Mouse (Mus musculus) lung, postnatal 10 days (tissue): ENCODE measurements around the gene Melk.

ENCODE experiments used
- DNase-seq: peaks from one replicate; pipeline ENCODE4 v3.0.0; 2021

The Melk gene

DNA sequence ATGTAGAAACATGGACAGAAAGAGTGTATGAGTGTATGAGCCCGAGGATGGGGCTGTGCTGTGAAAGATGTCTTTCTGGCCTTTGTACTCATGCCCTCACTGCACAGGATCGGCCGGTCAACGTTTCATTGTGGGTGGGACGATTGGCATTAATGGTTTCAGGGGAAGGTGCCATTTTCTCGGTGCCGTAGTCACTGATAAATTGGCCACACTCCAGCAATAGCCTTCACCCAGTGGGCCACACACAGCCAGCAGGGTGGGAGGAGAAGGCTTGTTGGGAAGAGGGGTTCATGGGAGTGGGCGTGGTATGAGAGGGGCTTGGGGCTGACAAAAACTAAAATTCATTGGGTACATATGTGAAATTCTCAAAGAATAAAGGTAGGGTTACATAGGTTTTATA, 34.3 kb downstream of the Melk start:
- DNase-seq, result no peak

DNA sequence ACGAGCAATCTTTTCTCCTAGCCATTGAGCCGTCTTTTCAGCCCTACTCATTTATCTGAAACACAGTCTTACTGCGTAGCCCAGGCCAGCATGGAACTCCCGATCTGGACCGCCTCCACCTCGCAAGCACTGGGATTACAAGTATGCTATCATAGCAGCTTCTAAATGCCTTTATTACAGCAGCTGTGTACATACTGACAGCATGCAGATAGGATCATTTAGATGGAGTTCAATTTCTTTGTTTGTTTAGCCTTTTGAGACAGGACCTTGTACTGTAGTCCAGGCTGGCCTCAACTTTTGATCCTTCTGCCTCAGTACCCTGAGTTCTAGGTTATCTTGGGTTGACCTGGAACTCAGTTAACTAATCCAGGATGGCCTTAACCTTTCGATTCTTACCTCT, 61.0 kb downstream of the Melk start:
- DNase-seq, result no peak

DNA sequence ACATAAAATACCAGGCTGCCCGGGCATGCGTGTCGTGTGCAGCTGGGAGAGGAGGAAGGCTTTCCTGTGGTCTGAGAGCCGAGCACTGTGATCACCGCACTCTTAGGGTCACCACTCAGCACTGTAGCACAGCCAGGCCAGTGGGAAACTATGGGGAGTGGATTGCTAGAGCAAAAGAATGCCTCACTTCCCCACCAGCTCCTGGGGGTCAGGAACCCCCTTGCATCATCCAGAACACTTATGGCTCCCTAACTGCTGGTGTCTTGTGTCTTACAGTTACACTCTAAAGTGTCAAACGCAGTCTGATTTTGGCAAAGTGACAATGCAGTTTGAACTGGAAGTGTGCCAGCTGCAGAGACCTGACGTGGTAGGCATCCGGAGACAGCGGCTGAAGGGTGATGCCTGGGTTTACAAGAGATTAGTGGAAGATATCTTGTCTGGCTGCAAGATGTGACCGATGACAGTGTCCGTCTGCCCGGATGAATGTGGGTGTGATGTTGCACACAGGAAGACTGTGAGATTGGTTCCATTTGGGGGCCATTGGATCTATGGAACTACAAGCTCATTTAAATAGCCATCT, 62.8 kb downstream of the Melk start:
- peak; percentile 56 for DNase-seq

DNA sequence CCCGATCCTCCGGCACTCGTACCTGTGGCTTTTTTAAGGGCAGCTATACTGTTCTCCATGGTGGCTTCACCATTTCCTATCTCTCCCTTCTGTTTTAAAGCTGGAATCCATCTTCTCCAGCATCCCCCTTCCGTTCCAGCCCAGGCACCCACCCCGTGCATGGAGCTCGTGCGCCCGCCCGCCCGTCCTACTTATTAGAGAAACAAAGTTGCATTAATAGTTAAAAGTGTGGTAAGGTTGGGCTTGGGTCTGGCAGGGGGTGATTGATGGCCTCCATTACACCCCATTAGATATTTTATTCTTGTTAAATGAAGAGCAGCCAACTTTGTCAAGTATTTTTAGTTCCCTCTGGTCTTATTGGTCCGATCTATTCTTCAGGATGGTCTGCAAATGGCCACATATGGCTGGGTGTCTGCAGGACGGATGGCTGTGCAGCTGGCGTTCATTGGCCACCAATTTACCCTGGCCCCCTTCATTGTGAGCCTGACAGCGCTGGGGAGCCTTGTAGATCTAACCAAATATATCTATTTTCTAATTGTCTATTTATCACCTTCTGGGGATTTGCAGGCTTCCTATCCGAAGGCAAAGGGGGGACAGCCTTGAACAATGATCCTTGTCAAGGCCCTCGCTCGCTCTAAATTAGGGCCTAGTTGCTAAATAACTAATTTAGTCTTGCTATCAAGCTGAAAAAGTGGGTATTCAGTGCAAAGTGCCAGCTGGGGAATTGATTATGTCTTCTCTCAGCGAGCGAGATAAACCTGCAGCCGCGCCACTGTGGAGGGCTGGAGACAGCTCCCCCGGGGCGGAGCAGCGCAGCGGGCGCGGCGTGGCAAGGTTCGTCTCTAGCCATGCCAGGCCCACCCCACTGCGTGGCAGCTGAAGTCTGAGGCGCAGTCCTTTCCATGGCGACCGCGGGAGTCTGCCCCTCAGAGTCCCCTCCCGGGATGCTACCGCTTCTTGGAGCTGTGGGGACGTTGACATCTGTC, 91.8 kb downstream of the Melk start:
- DNase-seq, result no peak

DNA sequence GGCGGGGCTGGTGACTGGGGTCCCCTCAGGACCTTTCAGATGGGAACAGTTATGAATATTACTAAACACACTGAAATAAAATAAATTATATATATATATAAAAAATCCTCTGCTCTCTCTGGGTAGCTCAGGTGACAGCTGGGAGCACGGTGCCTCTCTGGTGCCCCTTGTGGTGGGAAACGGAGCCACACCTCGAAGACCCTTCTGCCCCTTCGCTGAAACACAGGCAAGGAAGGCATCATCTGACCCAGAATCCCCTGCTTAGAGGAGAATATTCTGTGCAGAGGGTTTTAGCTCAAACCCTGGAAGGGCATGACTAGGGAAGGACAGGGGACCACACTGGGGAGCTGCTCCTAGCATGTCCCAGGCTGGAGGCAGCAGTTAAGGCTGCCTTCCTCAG, 101.9 kb downstream of the Melk start:
- peak; percentile 32 for DNase-seq

DNA sequence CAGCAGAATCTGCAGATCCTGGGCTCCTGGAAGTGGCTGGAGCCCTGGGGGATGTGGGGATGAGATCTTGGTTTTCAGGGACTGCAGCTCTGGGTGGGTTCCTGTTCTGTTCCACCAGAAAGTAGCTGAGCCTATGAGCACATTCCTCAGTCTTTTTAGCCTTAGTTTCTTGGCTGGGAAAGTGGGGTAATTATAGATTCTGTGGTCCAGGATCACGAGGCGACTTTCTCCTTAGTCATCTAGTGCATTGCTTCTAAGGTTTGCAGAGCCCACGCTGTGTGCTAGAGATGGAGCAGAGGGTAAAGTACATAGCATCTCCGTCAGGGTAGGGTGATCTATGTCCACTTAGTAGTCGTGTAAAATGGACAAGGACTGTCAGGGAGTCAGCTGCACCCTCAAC, 103.8 kb downstream of the Melk start:
- no peak for DNase-seq
